Mouse (Mus musculus): ENCODE results near the gene Ybx1. TPM values are rescaled to one million over a fixed set of nuclear protein-coding genes. Genes with fewer than 3 reads are reported as not detected.
A peak's percentile ranks its signal among the peaks of the same experiment; 100 is the strongest.
"Not testable (repeated sequence)": the region's sequence is repeated elsewhere in the genome, so short reads cannot be mapped to it uniquely, and the experiment has no call there.

The Ybx1 gene
- polyA plus RNA-seq (2012; rRNA removed) = 326 and 332 TPM in 2 replicates

GRCm38 (mm10) chr4:119294415-119295133, at the start of gene Ybx1:
Gene Ybx1, minus strand, starts transcription at chr4:119294604.
- peak; percentile 99 to 100 for DNase-seq (ENCODE audit: extremely low spot score in 1 of 2, low spot score in 1 of 2)

- peak in 1 of 2 experiments; percentile 50 for DNase-seq (ENCODE audit: extremely low spot score in 1 of 2, low spot score in 1 of 2)
Observed at GRCm38 (mm10) chr4:119338861-119339361, 44.5 kb upstream of the Ybx1 start.

- DNase-seq (ENCODE audit: extremely low spot score in 1 of 2, low spot score in 1 of 2) = no peak
Observed at GRCm38 (mm10) chr4:119338422-119338821, 44.0 kb upstream of the Ybx1 start.

GRCm38 (mm10) chr4:119333487-119333886, 39.1 kb upstream of the Ybx1 start:
- no peak for DNase-seq (ENCODE audit: extremely low spot score in 1 of 2, low spot score in 1 of 2)

- DNase-seq (ENCODE audit: extremely low spot score in 1 of 2, low spot score in 1 of 2) = no peak
Observed at GRCm38 (mm10) chr4:119320896-119321550, 26.6 kb upstream of the Ybx1 start.

- DNase-seq (ENCODE audit: extremely low spot score in 1 of 2, low spot score in 1 of 2) = peak; percentile 85 to 97
Observed at GRCm38 (mm10) chr4:119320131-119320830, 25.9 kb upstream of the Ybx1 start, which contains the start of gene Ppih. Gene Ppih, minus strand, starts transcription at chr4:119320546.

- no peak for DNase-seq (ENCODE audit: extremely low spot score in 1 of 2, low spot score in 1 of 2)
Observed at GRCm38 (mm10) chr4:119313756-119314155, 19.4 kb upstream of the Ybx1 start.

- DNase-seq (ENCODE audit: extremely low spot score in 1 of 2, low spot score in 1 of 2) = no peak
Observed at GRCm38 (mm10) chr4:119305418-119305817, 11.0 kb upstream of the Ybx1 start.

GRCm38 (mm10) chr4:119303291-119303690, 8.9 kb upstream of the Ybx1 start:
- no peak for DNase-seq (ENCODE audit: extremely low spot score in 1 of 2, low spot score in 1 of 2)

GRCm38 (mm10) chr4:119301777-119302176, 7.4 kb upstream of the Ybx1 start:
- DNase-seq (ENCODE audit: extremely low spot score in 1 of 2, low spot score in 1 of 2) = no peak

- DNase-seq (ENCODE audit: extremely low spot score in 1 of 2, low spot score in 1 of 2) = no peak
Observed at GRCm38 (mm10) chr4:119300761-119301160, 6.4 kb upstream of the Ybx1 start.

- DNase-seq (ENCODE audit: extremely low spot score in 1 of 2, low spot score in 1 of 2) = no peak
Observed at GRCm38 (mm10) chr4:119297361-119297760, 3.0 kb upstream of the Ybx1 start.

- peak in 1 of 2 experiments; percentile 25 for DNase-seq (ENCODE audit: extremely low spot score in 1 of 2, low spot score in 1 of 2)
Observed at GRCm38 (mm10) chr4:119295134-119295453, 690 bp upstream of the Ybx1 start.

GRCm38 (mm10) chr4:119293574-119294258, 688 bp downstream of the Ybx1 start:
- DNase-seq (ENCODE audit: extremely low spot score in 1 of 2, low spot score in 1 of 2) = peak in 1 of 2 experiments; percentile 41

- DNase-seq (ENCODE audit: extremely low spot score in 1 of 2, low spot score in 1 of 2) = peak; percentile 36 to 73
Observed at GRCm38 (mm10) chr4:119292771-119293573, 1.4 kb downstream of the Ybx1 start.

- DNase-seq (ENCODE audit: extremely low spot score in 1 of 2, low spot score in 1 of 2) = no peak
Observed at GRCm38 (mm10) chr4:119291921-119292320, 2.5 kb downstream of the Ybx1 start.

GRCm38 (mm10) chr4:119285336-119285735, 9.1 kb downstream of the Ybx1 start:
- no peak for DNase-seq (ENCODE audit: extremely low spot score in 1 of 2, low spot score in 1 of 2)

GRCm38 (mm10) chr4:119284861-119285260, 9.5 kb downstream of the Ybx1 start:
- no peak for DNase-seq (ENCODE audit: extremely low spot score in 1 of 2, low spot score in 1 of 2)

- not testable (repeated sequence) for DNase-seq (ENCODE audit: extremely low spot score in 1 of 2, low spot score in 1 of 2)
Observed at GRCm38 (mm10) chr4:119278784-119279183, 15.6 kb downstream of the Ybx1 start.

GRCm38 (mm10) chr4:119275726-119276125, 18.7 kb downstream of the Ybx1 start:
- DNase-seq (ENCODE audit: extremely low spot score in 1 of 2, low spot score in 1 of 2) = no peak
